23 mouse cellular contexts compared by ENCODE assay signal in genomic region chr5:131449181-131449868, GRCm38 (mm10).
DNase-seq lines count a peak whose midpoint lies in the region; ATAC-seq and TF ChIP-seq lines count a peak whose summit lies in the region.
"Had no signal": no experiment of that assay in that cellular context is flagged by ENCODE, and none has a peak within 500 bp of the region (broad histone marks: within the 10 kb centered on the region; RNA-seq: fewer than 3 reads in every experiment).

No protein-coding gene starts in this region.

- no peak for DNase-seq in hindbrain, embryonic 11.5 days (ENCODE audit: low spot score)
- DNase-seq in ES-CJ7 (ENCODE audit: low read depth, low spot score), result peak; percentile 67
- DNase-seq in midbrain, postnatal 0 days (ENCODE audit: low spot score), result peak; percentile 48
- DNase-seq: adrenal gland, postnatal 14 days; cerebellum, adult 18-20 months; cerebellum, postnatal 14 days; gastrocnemius, adult 2 months; heart, postnatal 36 days; kidney, adult 2 months; liver, embryonic 13.5 days; lung, adult 2 months; lung, postnatal 14 days; retina, postnatal 1 day; right cerebral cortex, postnatal 25 days; thymus, postnatal 14 days had no signal

- H3K27me3 ChIP-seq in hindbrain, embryonic 15.5 days, result no peaks in the 10 kb centered on the region
- no peaks in the 10 kb centered on the region for H3K27me3 ChIP-seq in hindbrain, embryonic 11.5 days (ENCODE audit: control insufficient read depth, insufficient read depth, low read length)
- no peaks in the 10 kb centered on the region for H3K27me3 ChIP-seq in midbrain, embryonic 13.5 days
- H3K27me3 ChIP-seq in midbrain, embryonic 16.5 days (ENCODE audit: control insufficient read depth, insufficient read depth, low read depth, low read length), result no peaks in the 10 kb centered on the region
- no peaks in the 10 kb centered on the region for H3K27me3 ChIP-seq in midbrain, postnatal 0 days (ENCODE audit: insufficient read depth, low read length)
- H3K27me3 ChIP-seq: heart, embryonic 15.5 days; liver, embryonic 13.5 days had no signal

- H3K4me2 ChIP-seq in hindbrain, embryonic 15.5 days, result no peak overlapping the region
- H3K4me2 ChIP-seq in hindbrain, embryonic 11.5 days (replicated peaks; ENCODE audit: low read depth, low read length), result no peak overlapping the region
- H3K4me2 ChIP-seq in midbrain, embryonic 13.5 days (replicated peaks), result no peak overlapping the region
- H3K4me2 ChIP-seq in midbrain, embryonic 16.5 days (ENCODE audit: low read length), result no peak overlapping the region
- H3K4me2 ChIP-seq in midbrain, postnatal 0 days (ENCODE audit: low read depth, low read length, poor library complexity, severe bottlenecking), result no peak overlapping the region
- H3K4me2 ChIP-seq: heart, embryonic 15.5 days; liver, embryonic 13.5 days had no signal

- no peak for TF ChIP-seq CTCF in midbrain, postnatal 0 days (IDR thresholded peaks at IDR 0.05)

- H3K9ac ChIP-seq in hindbrain, embryonic 15.5 days, result no peak overlapping the region
- no peak overlapping the region for H3K9ac ChIP-seq in hindbrain, embryonic 11.5 days (ENCODE audit: low read depth, low read length)
- no peak overlapping the region for H3K9ac ChIP-seq in midbrain, embryonic 13.5 days (replicated peaks)
- no peak overlapping the region for H3K9ac ChIP-seq in midbrain, embryonic 16.5 days (ENCODE audit: low read depth, low read length)
- no peak overlapping the region for H3K9ac ChIP-seq in midbrain, postnatal 0 days (replicated peaks; ENCODE audit: low read length, poor library complexity, severe bottlenecking)
- H3K9ac ChIP-seq: heart, embryonic 15.5 days; liver, embryonic 13.5 days had no signal

- H3K4me3 ChIP-seq in hindbrain, embryonic 15.5 days, result no peak overlapping the region
- H3K4me3 ChIP-seq in hindbrain, embryonic 11.5 days (ENCODE audit: low read depth, low read length), result no peak overlapping the region
- H3K4me3 ChIP-seq in midbrain, embryonic 13.5 days (replicated peaks), result no peak overlapping the region
- no peak overlapping the region for H3K4me3 ChIP-seq in midbrain, embryonic 16.5 days (ENCODE audit: low read depth, low read length)
- no peak overlapping the region for H3K4me3 ChIP-seq in midbrain, postnatal 0 days (ENCODE audit: low read depth, low read length)
- H3K4me3 ChIP-seq: forebrain, embryonic 10.5 days; gastrocnemius, adult 2 months; heart, embryonic 15.5 days; left cerebral cortex, adult 2 months; liver, embryonic 13.5 days had no signal

- no peaks in the 10 kb centered on the region for H3K4me1 ChIP-seq in hindbrain, embryonic 15.5 days (replicated peaks)
- H3K4me1 ChIP-seq in hindbrain, embryonic 11.5 days (replicated peaks; ENCODE audit: control insufficient read depth, insufficient read depth, low read length), result no peaks in the 10 kb centered on the region
- no peaks in the 10 kb centered on the region for H3K4me1 ChIP-seq in midbrain, embryonic 13.5 days (replicated peaks)
- no peaks in the 10 kb centered on the region for H3K4me1 ChIP-seq in midbrain, embryonic 16.5 days (ENCODE audit: control insufficient read depth, insufficient read depth, low read length)
- no peaks in the 10 kb centered on the region for H3K4me1 ChIP-seq in midbrain, postnatal 0 days (ENCODE audit: insufficient read depth, low read length)
- H3K4me1 ChIP-seq: forebrain, embryonic 10.5 days; heart, embryonic 15.5 days; liver, embryonic 13.5 days had no signal

- H3K27ac ChIP-seq in hindbrain, embryonic 15.5 days (replicated peaks), result no peak overlapping the region
- no peak overlapping the region for H3K27ac ChIP-seq in hindbrain, embryonic 11.5 days (ENCODE audit: low read depth, low read length)
- H3K27ac ChIP-seq in midbrain, embryonic 13.5 days, result peak overlapping the region; percentile 15; the same call in 1 of the 2 replicates
- no peak overlapping the region for H3K27ac ChIP-seq in midbrain, embryonic 16.5 days (ENCODE audit: low read length)
- H3K27ac ChIP-seq in midbrain, postnatal 0 days (ENCODE audit: low read depth, low read length), result no peak overlapping the region
- H3K27ac ChIP-seq: forebrain, embryonic 10.5 days; gastrocnemius, adult 2 months; heart, embryonic 15.5 days; kidney, postnatal 0 days; left cerebral cortex, adult 2 months; liver, embryonic 13.5 days had no signal

- H3K36me3 ChIP-seq in hindbrain, embryonic 15.5 days, result peaks cover 71% of the 10 kb centered on the region
- H3K36me3 ChIP-seq in hindbrain, embryonic 11.5 days (ENCODE audit: control insufficient read depth, insufficient read depth, low read length), result peaks cover 47% of the 10 kb centered on the region
- H3K36me3 ChIP-seq in midbrain, embryonic 13.5 days, result peaks cover 97% of the 10 kb centered on the region
- peaks cover 41% of the 10 kb centered on the region for H3K36me3 ChIP-seq in midbrain, embryonic 16.5 days (ENCODE audit: control insufficient read depth, insufficient read depth, low read length)
- peaks cover 42% of the 10 kb centered on the region for H3K36me3 ChIP-seq in midbrain, postnatal 0 days (ENCODE audit: insufficient read depth, low read length)

- peak; percentile 10; the same call in 1 of the 2 replicates for ATAC-seq in hindbrain, embryonic 15.5 days (ENCODE audit: low FRiP score, low read depth)
- no peak for ATAC-seq in hindbrain, embryonic 11.5 days (ENCODE audit: low FRiP score)
- no peak for ATAC-seq in midbrain, embryonic 13.5 days
- ATAC-seq in midbrain, embryonic 16.5 days, result no peak
- ATAC-seq in midbrain, postnatal 0 days (ENCODE audit: low FRiP score), result no peak
- ATAC-seq in monocyte, adult 5-6 weeks (replicated peaks; ENCODE audit: insufficient number of reproducible peaks, low FRiP score, low TSS enrichment, poor library complexity, severe bottlenecking), result no peak

- H3K9me3 ChIP-seq in hindbrain, embryonic 15.5 days, result no peaks in the 10 kb centered on the region
- no peaks in the 10 kb centered on the region for H3K9me3 ChIP-seq in hindbrain, embryonic 11.5 days (ENCODE audit: control insufficient read depth, low read length)
- no peaks in the 10 kb centered on the region for H3K9me3 ChIP-seq in midbrain, embryonic 13.5 days
- no peaks in the 10 kb centered on the region for H3K9me3 ChIP-seq in midbrain, embryonic 16.5 days (replicated peaks; ENCODE audit: control insufficient read depth, low read length, poor library complexity, severe bottlenecking)
- no peaks in the 10 kb centered on the region for H3K9me3 ChIP-seq in midbrain, postnatal 0 days (ENCODE audit: low read length)
- H3K9me3 ChIP-seq: forebrain, embryonic 10.5 days; heart, embryonic 15.5 days; liver, embryonic 13.5 days had no signal

- 72% methylated on average over 7 of the region's 7 CpGs for WGBS in hindbrain, embryonic 15.5 days
- 93% methylated on average over 7 of the region's 7 CpGs for WGBS in hindbrain, embryonic 11.5 days
- WGBS in midbrain, embryonic 13.5 days, result 87% methylated on average over 7 of the region's 7 CpGs
- WGBS in midbrain, embryonic 16.5 days, result 72% methylated on average over 7 of the region's 7 CpGs
- 73% methylated on average over 7 of the region's 7 CpGs for WGBS in midbrain, postnatal 0 days
